Mouse (Mus musculus): ENCODE results near the gene Gm21970. TPM values are rescaled to one million over a fixed set of nuclear protein-coding genes. Genes with fewer than 3 reads are reported as not detected.
"Not testable (repeated sequence)": the region's sequence is repeated elsewhere in the genome, so short reads cannot be mapped to it uniquely, and the experiment has no call there.

The Gm21970 gene
- polyA plus RNA-seq, 1 experiment from 2014 or later, result not detected

DNA sequence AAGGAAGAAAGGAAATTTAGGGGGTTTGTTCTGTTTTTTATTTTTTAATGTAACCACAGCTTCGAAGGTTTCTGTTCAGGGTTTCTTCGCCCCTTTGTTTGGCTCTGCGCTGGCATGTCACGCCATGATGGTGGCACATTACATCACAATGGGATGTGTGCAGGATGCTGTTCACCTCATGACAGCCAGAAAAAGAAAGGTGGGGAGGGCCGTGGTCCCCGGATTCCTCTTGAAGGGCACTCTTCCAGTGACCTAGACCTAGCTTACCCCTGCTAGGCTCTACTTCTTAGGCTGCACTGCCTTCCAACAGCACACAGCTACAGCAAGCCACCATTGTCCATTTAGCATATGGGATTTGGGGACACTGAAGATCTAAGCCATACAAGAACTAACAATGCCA lies 34.3 kb downstream of the Gm21970 start:
- no peak overlapping the region for H3K4me3 ChIP-seq (ENCODE audit: low read depth, low read length)
- WGBS, result 87% methylated on average over 6 of the region's 6 CpGs
- H3K27me3 ChIP-seq (ENCODE audit: control insufficient read depth, insufficient read depth, low read length), result no peaks in the 10 kb centered on the region
- H3K27ac ChIP-seq (ENCODE audit: low read depth, low read length), result no peak overlapping the region
- H3K36me3 ChIP-seq (ENCODE audit: control insufficient read depth, insufficient read depth, low read length), result no peaks in the 10 kb centered on the region
- H3K9ac ChIP-seq (replicated peaks; ENCODE audit: low read depth, low read length), result no peak overlapping the region
- no peak overlapping the region for H3K4me2 ChIP-seq (ENCODE audit: low read depth, low read length)
- H3K4me1 ChIP-seq (ENCODE audit: control insufficient read depth, insufficient read depth, low read length), result no peaks in the 10 kb centered on the region
- no peaks in the 10 kb centered on the region for H3K9me3 ChIP-seq (ENCODE audit: control insufficient read depth, low read length)
- ATAC-seq (ENCODE audit: low read depth), result no peak

DNA sequence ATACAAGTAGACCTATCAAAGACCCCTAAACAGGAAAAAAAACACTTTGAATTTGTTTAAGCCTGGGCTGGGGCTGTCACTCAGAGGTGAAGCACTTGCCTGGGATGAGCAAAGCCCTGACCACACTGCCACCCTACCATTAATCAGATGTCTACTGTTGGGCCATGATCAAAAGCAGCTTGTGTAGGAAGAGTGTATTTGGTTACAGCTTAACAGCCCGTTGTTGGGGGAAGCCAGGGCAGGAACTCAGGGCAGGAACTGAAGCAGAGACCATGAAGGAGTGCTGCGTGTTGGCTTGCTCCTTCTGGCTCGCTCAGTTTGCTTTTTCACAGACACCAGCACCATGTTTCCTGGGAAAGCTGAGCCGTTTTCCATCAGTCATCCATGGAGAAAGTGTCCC lies 35.1 kb downstream of the Gm21970 start:
- Histone ChIP-seq H3K9ac (replicated peaks; ENCODE audit: low read depth, low read length) (no peak overlapping the region), H3K4me2 (ENCODE audit: low read depth, low read length) (no peak overlapping the region), H3K36me3 (ENCODE audit: control insufficient read depth, insufficient read depth, low read length) (no peaks in the 10 kb centered on the region), H3K27me3 (ENCODE audit: control insufficient read depth, insufficient read depth, low read length) (no peaks in the 10 kb centered on the region), H3K4me1 (ENCODE audit: control insufficient read depth, insufficient read depth, low read length) (no peaks in the 10 kb centered on the region), H3K27ac (ENCODE audit: low read depth, low read length) (no peak overlapping the region), H3K4me3 (ENCODE audit: low read depth, low read length) (no peak overlapping the region), H3K9me3 (ENCODE audit: control insufficient read depth, low read length) (no peaks in the 10 kb centered on the region)
- WGBS, result 85% methylated on average over 4 of the region's 4 CpGs
- ATAC-seq (ENCODE audit: low read depth), result no peak

DNA sequence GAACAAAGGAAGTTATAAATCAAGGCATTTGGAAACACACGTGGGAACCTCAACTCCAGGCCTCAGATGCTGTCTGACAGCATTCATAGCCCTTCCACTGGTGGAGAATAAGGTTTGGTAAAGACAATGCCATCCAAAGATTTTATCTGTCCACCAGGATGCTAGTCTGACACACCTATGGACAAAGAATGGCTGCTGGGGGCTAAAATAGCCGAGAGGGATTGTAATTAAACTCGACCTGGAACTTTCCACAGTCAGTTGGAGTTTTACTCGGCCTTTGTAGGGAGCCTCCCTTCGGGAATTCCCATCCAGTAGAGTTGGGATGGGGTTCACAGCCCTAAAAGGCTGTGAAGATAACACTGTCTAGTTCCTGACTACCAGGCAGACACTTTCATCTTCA lies 35.9 kb downstream of the Gm21970 start:
- H3K27me3 ChIP-seq (ENCODE audit: control insufficient read depth, insufficient read depth, low read length), result no peaks in the 10 kb centered on the region
- no peaks in the 10 kb centered on the region for H3K36me3 ChIP-seq (ENCODE audit: control insufficient read depth, insufficient read depth, low read length)
- H3K4me2 ChIP-seq (ENCODE audit: low read depth, low read length), result no peak overlapping the region
- WGBS, result 77% methylated on average over 5 of the region's 5 CpGs
- no peak overlapping the region for H3K27ac ChIP-seq (ENCODE audit: low read depth, low read length)
- H3K9ac ChIP-seq (replicated peaks; ENCODE audit: low read depth, low read length), result no peak overlapping the region
- H3K4me1 ChIP-seq (ENCODE audit: control insufficient read depth, insufficient read depth, low read length), result no peaks in the 10 kb centered on the region
- no peak overlapping the region for H3K4me3 ChIP-seq (ENCODE audit: low read depth, low read length)
- no peaks in the 10 kb centered on the region for H3K9me3 ChIP-seq (ENCODE audit: control insufficient read depth, low read length)
- ATAC-seq (ENCODE audit: low read depth), result no peak

DNA sequence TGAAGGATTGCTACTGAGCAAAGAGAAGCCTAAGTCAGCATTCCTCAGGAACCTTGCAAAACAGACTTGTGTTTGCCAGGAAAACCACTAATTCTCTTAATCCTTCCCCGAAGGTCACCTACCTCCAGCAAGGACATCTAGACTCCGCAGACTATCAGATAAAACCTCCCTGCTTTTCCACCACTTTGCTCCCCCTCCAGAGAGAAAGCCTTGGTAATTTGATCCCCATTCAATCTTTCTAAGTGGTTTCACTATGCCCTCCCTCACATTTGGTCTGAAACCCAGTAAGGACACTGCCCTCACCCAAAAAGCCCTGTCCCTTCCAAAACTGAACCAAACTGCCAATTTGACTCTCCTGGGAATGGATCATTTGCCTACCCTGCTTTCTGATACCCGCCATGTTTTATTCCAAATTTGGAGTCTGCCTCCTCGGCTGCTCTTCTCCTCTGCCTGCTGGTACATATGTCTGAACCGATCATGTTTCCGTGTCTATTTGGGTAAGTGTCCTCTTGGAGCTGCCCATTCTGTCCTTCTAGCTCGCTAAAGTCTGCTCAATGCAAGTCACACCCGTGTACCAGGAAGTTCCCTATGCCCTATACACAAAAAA lies 36.8 kb downstream of the Gm21970 start:
- H3K27me3 ChIP-seq (ENCODE audit: control insufficient read depth, insufficient read depth, low read length), result no peaks in the 10 kb centered on the region
- no peak overlapping the region for H3K4me3 ChIP-seq (ENCODE audit: low read depth, low read length)
- no peak for ATAC-seq (ENCODE audit: low read depth)
- 86% methylated on average over 8 of the region's 8 CpGs for WGBS
- H3K4me2 ChIP-seq (ENCODE audit: low read depth, low read length), result no peak overlapping the region
- H3K36me3 ChIP-seq (ENCODE audit: control insufficient read depth, insufficient read depth, low read length), result no peaks in the 10 kb centered on the region
- H3K9ac ChIP-seq (replicated peaks; ENCODE audit: low read depth, low read length), result no peak overlapping the region
- no peaks in the 10 kb centered on the region for H3K9me3 ChIP-seq (ENCODE audit: control insufficient read depth, low read length)
- H3K4me1 ChIP-seq (ENCODE audit: control insufficient read depth, insufficient read depth, low read length), result no peaks in the 10 kb centered on the region
- H3K27ac ChIP-seq (ENCODE audit: low read depth, low read length), result no peak overlapping the region

DNA sequence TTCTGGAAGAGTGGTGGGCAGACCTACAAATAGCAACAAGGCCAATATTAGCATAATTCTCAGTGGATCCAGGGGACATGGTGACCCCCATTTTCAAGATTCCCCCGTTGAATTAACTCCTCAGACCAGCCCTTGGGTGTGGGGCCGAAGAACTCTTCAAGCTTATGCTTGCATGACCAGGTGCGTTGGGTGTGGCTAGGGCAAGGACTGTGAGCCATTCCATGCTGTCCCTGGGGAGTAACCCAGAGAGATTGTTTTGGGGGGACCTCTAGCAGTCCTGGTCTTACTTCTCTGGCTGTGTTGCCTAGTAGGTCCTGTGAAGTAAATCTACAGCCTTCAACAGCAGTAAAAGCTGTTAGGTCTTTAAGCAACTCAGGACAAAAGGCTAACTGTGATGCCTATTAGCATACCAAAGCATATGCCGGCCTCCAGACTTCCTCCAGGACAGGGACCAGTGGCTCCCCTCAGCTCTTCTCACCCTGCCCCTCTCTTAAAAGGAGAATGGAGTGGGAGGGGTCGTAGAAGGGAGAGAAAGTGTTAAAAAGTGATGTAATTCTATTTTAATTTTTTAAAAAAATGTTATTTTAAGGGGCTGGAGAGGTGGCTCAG lies 41.3 kb downstream of the Gm21970 start:
- Histone ChIP-seq H3K9ac (replicated peaks; ENCODE audit: low read depth, low read length) (no peak overlapping the region), H3K36me3 (ENCODE audit: control insufficient read depth, insufficient read depth, low read length) (no peaks in the 10 kb centered on the region), H3K4me1 (ENCODE audit: control insufficient read depth, insufficient read depth, low read length) (no peaks in the 10 kb centered on the region), H3K9me3 (ENCODE audit: control insufficient read depth, low read length) (no peaks in the 10 kb centered on the region), H3K4me3 (ENCODE audit: low read depth, low read length) (no peak overlapping the region), H3K27ac (ENCODE audit: low read depth, low read length) (no peak overlapping the region), H3K27me3 (ENCODE audit: control insufficient read depth, insufficient read depth, low read length) (no peaks in the 10 kb centered on the region), H3K4me2 (ENCODE audit: low read depth, low read length) (no peak overlapping the region)
- ATAC-seq (ENCODE audit: low read depth), result no peak
- 28% methylated on average over 5 of the region's 5 CpGs for WGBS

DNA sequence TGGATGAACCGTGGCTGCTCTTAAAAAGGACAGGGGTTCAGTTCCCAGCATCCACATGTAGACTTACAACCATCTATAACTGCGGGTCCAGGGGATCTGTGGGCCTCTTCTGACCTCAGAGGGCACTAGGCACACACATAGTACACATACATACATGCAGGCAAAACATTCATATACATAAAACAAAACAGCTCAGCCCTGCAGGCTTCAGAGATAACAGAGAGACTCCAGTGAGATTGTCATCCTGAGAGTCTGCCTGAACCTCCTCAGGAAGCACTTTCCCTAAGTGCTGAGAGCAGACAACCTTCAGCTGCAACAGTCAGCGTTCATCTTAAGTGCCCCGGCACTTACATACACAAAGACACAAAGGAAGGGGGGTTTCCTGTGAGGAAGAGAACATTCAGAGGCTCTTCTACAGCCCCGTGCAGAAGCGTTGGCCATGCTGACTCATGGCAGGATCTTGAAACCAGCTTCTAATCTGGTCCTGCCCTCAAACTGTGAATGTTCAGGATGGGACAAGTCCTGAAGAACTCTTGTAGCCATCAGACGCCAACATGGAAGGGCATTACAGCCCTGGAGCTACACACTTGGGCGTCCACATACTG lies 41.9 kb downstream of the Gm21970 start:
- Histone ChIP-seq H3K27ac (ENCODE audit: low read depth, low read length) (no peak overlapping the region), H3K4me1 (ENCODE audit: control insufficient read depth, insufficient read depth, low read length) (no peaks in the 10 kb centered on the region), H3K9me3 (ENCODE audit: control insufficient read depth, low read length) (no peaks in the 10 kb centered on the region), H3K36me3 (ENCODE audit: control insufficient read depth, insufficient read depth, low read length) (no peaks in the 10 kb centered on the region), H3K4me2 (ENCODE audit: low read depth, low read length) (no peak overlapping the region), H3K9ac (replicated peaks; ENCODE audit: low read depth, low read length) (no peak overlapping the region), H3K27me3 (ENCODE audit: control insufficient read depth, insufficient read depth, low read length) (no peaks in the 10 kb centered on the region), H3K4me3 (ENCODE audit: low read depth, low read length) (no peak overlapping the region)
- ATAC-seq (ENCODE audit: low read depth), result no peak
- WGBS, result 44% methylated on average over 8 of the region's 8 CpGs

DNA sequence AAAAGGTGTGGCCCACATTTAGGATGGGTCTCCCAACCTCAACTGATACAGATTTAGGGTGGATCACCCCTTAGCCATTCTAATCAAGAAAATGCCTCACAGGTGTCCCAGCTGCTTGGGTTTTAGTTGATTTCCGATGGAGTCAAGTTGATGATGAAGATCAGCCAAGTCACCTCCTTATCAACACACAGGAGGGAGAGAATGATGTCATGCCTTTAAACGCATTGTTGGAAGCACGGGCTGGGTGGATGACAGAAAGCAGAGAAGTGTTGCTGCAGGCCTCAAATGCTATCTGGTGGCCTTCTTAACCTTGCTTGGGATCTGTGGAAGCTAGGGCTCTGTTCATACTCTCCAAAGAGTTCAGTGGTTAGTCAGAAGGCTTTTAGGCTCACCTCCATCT lies 42.6 kb downstream of the Gm21970 start:
- H3K4me3 ChIP-seq (ENCODE audit: low read depth, low read length), result no peak overlapping the region
- H3K9ac ChIP-seq (replicated peaks; ENCODE audit: low read depth, low read length), result no peak overlapping the region
- no peaks in the 10 kb centered on the region for H3K27me3 ChIP-seq (ENCODE audit: control insufficient read depth, insufficient read depth, low read length)
- no peak overlapping the region for H3K4me2 ChIP-seq (ENCODE audit: low read depth, low read length)
- no peaks in the 10 kb centered on the region for H3K4me1 ChIP-seq (ENCODE audit: control insufficient read depth, insufficient read depth, low read length)
- ATAC-seq (ENCODE audit: low read depth), result no peak
- no peak overlapping the region for H3K27ac ChIP-seq (ENCODE audit: low read depth, low read length)
- H3K9me3 ChIP-seq (ENCODE audit: control insufficient read depth, low read length), result no peaks in the 10 kb centered on the region
- H3K36me3 ChIP-seq (ENCODE audit: control insufficient read depth, insufficient read depth, low read length), result no peaks in the 10 kb centered on the region
- 90% methylated on average over 3 of the region's 3 CpGs for WGBS

DNA sequence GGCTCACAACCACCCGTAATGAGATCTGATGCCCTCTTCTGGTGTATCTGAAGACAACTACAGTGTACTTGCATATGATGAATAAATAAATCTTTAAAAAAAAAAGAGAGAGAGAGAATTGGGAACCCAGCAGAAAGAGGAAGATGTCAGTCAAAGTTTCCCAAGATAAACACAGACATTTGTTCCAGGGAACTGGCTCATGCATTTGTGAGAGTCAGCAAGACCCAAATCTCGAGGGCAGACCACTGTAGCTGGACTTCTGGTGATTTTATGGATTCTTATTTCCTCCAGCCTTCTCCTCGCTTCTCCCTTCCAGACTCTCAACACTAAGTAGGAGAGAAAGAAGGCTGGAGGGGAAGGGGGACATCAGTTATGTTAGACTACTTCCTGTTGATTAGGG lies 46.6 kb downstream of the Gm21970 start:
- no peak overlapping the region for H3K4me3 ChIP-seq (ENCODE audit: low read depth, low read length)
- 85% methylated on average over 3 of the region's 3 CpGs for WGBS
- no peak overlapping the region for H3K27ac ChIP-seq (ENCODE audit: low read depth, low read length)
- ATAC-seq (ENCODE audit: low read depth), result no peak
- no peaks in the 10 kb centered on the region for H3K36me3 ChIP-seq (ENCODE audit: control insufficient read depth, insufficient read depth, low read length)
- no peaks in the 10 kb centered on the region for H3K4me1 ChIP-seq (ENCODE audit: control insufficient read depth, insufficient read depth, low read length)
- H3K9ac ChIP-seq (replicated peaks; ENCODE audit: low read depth, low read length), result no peak overlapping the region
- H3K4me2 ChIP-seq (ENCODE audit: low read depth, low read length), result no peak overlapping the region
- H3K27me3 ChIP-seq (ENCODE audit: control insufficient read depth, insufficient read depth, low read length), result no peaks in the 10 kb centered on the region
- H3K9me3 ChIP-seq (ENCODE audit: control insufficient read depth, low read length), result no peaks in the 10 kb centered on the region

DNA sequence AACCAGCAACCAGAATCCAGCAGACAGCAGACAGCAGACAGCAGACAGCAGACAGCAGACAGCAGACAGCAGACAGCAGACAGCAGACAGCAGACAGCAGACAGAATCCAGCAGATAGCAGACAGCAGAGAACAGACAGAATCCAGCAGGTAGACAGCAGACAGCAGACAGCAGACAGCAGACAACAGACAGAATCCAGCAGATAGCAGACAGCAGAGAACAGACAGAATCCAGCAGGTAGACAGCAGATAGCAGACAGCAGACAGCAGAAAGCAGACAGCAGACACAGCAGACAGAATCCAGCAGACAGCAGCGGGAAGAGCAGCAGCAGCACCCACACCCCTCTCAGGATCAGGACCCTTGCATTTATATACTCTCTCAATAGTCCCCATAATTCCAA lies 47.1 kb downstream of the Gm21970 start:
- 85% methylated on average over 1 of the region's 1 CpGs for WGBS
- H3K4me1 ChIP-seq (ENCODE audit: control insufficient read depth, insufficient read depth, low read length); H3K27me3 ChIP-seq (ENCODE audit: control insufficient read depth, insufficient read depth, low read length); H3K4me2 ChIP-seq (ENCODE audit: low read depth, low read length); H3K36me3 ChIP-seq (ENCODE audit: control insufficient read depth, insufficient read depth, low read length); H3K4me3 ChIP-seq (ENCODE audit: low read depth, low read length); H3K27ac ChIP-seq (ENCODE audit: low read depth, low read length); H3K9me3 ChIP-seq (ENCODE audit: control insufficient read depth, low read length); ATAC-seq (ENCODE audit: low read depth); H3K9ac ChIP-seq (replicated peaks; ENCODE audit: low read depth, low read length): not testable (repeated sequence)
